Mouse (Mus musculus): ENCODE results near the gene Sidt1.

The Sidt1 gene

GRCm38 (mm10) chr16:44332861-44333284 is at the start of gene Sidt1:
Gene Sidt1, minus strand, starts transcription at chr16:44333196.
- DNase-seq (ENCODE audit: low spot score): peak; percentile 10

- no peak for DNase-seq (ENCODE audit: low spot score)
Measured at GRCm38 (mm10) chr16:44381578-44381977, 48.6 kb upstream of the Sidt1 start.

- no peak for DNase-seq (ENCODE audit: low spot score)
Measured at GRCm38 (mm10) chr16:44380006-44380405, 47.0 kb upstream of the Sidt1 start.

GRCm38 (mm10) chr16:44375459-44375858 is 42.5 kb upstream of the Sidt1 start:
- DNase-seq (ENCODE audit: low spot score): no peak

- DNase-seq (ENCODE audit: low spot score): no peak
Measured at GRCm38 (mm10) chr16:44365522-44365921, 32.5 kb upstream of the Sidt1 start.

- no peak for DNase-seq (ENCODE audit: low spot score)
Measured at GRCm38 (mm10) chr16:44361921-44362890, 29.2 kb upstream of the Sidt1 start.

- no peak for DNase-seq (ENCODE audit: low spot score)
Measured at GRCm38 (mm10) chr16:44357571-44358268, 24.7 kb upstream of the Sidt1 start.

- no peak for DNase-seq (ENCODE audit: low spot score)
Measured at GRCm38 (mm10) chr16:44356291-44356690, 23.3 kb upstream of the Sidt1 start.

- no peak for DNase-seq (ENCODE audit: low spot score)
Measured at GRCm38 (mm10) chr16:44349801-44350397, 16.9 kb upstream of the Sidt1 start.

GRCm38 (mm10) chr16:44347071-44347901 is 14.3 kb upstream of the Sidt1 start, which contains the start of gene Spice1:
Gene Spice1, plus strand, starts transcription at chr16:44347121.
- DNase-seq (ENCODE audit: low spot score): peak; percentile 86

GRCm38 (mm10) chr16:44337541-44337940 is 4.5 kb upstream of the Sidt1 start:
- DNase-seq (ENCODE audit: low spot score): no peak

- no peak for DNase-seq (ENCODE audit: low spot score)
Measured at GRCm38 (mm10) chr16:44331995-44332860, 768 bp downstream of the Sidt1 start.

- DNase-seq (ENCODE audit: low spot score): no peak
Measured at GRCm38 (mm10) chr16:44331671-44331994, 1.4 kb downstream of the Sidt1 start.

GRCm38 (mm10) chr16:44331154-44331553 is 1.8 kb downstream of the Sidt1 start:
- DNase-seq (ENCODE audit: low spot score): no peak

GRCm38 (mm10) chr16:44330657-44331056 is 2.3 kb downstream of the Sidt1 start:
- DNase-seq (ENCODE audit: low spot score): no peak

GRCm38 (mm10) chr16:44328644-44329043 is 4.4 kb downstream of the Sidt1 start:
- no peak for DNase-seq (ENCODE audit: low spot score)

GRCm38 (mm10) chr16:44320232-44320631 is 12.8 kb downstream of the Sidt1 start:
- DNase-seq (ENCODE audit: low spot score): no peak

- DNase-seq (ENCODE audit: low spot score): no peak
Measured at GRCm38 (mm10) chr16:44316350-44316749, 16.6 kb downstream of the Sidt1 start.

- no peak for DNase-seq (ENCODE audit: low spot score)
Measured at GRCm38 (mm10) chr16:44313422-44313821, 19.6 kb downstream of the Sidt1 start.

GRCm38 (mm10) chr16:44305606-44306005 is 27.4 kb downstream of the Sidt1 start:
- no peak for DNase-seq (ENCODE audit: low spot score)

- no peak for DNase-seq (ENCODE audit: low spot score)
Measured at GRCm38 (mm10) chr16:44303822-44304221, 29.2 kb downstream of the Sidt1 start.
